Mouse (Mus musculus): ENCODE measurements at regions not wholly inside any gene's neighbourhood (a gene's known extent, or its start where the extent isn't known, plus 50 kb on each side); places are given as distances from the start of the nearest gene placed in this dataset.

- DNase-seq (ENCODE audit: low read depth, low spot score), result no peak
These were observed 139.1 kb downstream of the Vegfa start for GRCm38 (mm10) chr17:45893094-45893493.

DNA sequence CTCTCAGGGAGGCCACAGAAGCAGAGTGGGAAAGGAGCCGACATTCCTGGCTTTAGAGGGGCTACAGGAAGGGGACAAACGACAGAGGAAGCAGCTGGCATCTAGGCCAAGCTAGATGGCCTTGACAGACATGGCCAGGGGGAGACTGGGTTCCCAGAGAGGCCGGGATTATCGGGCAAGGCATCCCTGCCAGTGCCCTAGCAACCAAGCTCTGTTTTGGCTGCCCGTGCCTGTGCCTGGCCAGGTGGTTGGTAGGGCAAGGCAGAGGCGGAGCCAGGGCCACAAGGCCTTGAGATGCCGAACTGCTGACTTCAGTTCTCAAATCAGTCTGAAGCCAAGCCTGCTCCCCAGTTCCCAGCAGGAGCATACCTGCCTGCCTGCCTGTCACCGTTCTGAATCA is 142.7 kb downstream of the Vegfa start:
- no peak for DNase-seq (ENCODE audit: low read depth, low spot score)

DNA sequence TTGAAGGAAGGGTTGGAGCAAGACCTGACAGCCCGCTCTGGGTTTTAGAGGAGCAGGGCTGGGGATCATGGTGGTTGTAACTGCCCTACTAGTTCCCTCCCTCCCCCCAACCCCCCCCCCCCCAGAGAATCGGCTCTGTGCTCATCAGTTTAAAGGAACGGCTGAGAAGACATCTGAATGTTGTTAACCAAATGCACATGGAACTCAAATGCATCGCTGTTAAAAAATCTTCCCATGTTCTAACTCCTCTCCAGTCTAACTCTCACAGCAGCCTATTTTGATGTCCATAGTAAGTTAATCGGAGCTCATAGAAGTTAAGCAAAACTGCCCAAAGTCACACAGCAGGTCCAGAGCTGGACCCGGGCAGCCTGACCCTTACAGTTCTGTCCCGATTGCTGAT is 143.1 kb downstream of the Vegfa start:
- no peak for DNase-seq (ENCODE audit: low read depth, low spot score)

GRCm38 (mm10) chr17:45886420-45887049 is 145.6 kb downstream of the Vegfa start:
- no peak for DNase-seq (ENCODE audit: low read depth, low spot score)

DNA sequence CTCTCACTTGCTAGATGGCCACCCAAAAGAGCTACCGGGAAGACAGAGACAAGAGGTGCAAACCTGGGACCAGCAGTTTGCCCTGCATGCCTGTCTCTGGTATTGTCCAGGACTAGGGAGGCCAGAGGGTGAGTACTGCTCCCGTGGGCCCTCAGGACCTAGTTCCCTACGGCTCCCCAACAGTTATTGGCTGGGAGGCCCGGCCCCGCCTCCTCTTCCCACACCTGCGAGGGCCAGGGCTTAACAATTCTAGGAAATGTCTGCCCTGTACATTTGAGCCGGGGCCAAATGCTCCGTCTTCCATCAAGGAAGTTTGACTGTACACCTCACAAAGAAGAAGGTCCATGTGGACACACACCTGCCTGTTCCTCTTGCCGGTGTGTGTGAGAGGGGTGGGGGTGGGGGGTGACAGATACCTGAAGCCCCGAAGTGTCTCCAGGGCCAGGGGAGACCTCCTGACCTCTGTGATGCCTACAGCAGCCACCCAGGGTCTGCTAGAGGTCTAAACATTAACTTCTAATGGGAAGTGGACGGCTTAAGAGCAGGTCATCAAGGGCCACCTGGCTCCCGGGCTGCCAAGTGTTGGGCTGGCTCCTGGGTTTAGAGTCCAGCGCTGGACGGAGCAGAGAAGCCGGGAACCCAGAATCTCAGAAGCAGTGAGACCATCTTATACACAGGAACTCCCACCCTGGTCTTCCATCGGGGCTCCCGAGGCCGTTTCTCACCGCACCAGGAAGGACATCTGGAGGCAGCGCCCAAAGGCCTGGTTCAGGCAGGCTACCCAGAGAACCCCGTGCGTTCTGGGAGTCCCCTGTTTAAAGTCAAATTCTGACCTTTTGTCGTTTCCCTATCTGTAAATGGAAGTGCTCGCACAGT is 146.5 kb downstream of the Vegfa start:
- DNase-seq (ENCODE audit: low read depth, low spot score), result no peak

- DNase-seq (ENCODE audit: low read depth, low spot score), result no peak
These were observed 148.0 kb downstream of the Vegfa start for GRCm38 (mm10) chr17:45884021-45884722.

GRCm38 (mm10) chr17:45882682-45883081 is 149.0 kb upstream of the 1600014C23Rik start:
- no peak for DNase-seq (ENCODE audit: low read depth, low spot score)

DNA sequence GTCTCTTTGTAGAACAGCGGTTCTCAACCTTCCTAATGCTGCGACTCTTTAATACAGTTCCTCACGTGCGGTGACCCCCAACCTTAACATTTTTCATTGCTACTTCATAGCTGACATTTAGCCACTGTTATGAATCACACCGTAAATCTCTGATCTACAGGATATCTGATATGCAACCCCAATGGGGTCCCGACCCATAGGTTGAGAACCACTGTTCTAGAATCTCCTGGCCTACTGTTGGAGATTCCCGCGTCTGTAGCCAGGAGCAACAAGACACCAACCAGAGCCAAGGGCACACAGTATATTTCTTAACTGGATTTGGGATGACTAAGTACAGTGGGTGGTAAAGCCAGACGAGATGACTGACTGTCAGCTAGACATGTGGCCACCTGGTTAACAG is 147.6 kb upstream of the 1600014C23Rik start:
- no peak for DNase-seq (ENCODE audit: low read depth, low spot score)

DNA sequence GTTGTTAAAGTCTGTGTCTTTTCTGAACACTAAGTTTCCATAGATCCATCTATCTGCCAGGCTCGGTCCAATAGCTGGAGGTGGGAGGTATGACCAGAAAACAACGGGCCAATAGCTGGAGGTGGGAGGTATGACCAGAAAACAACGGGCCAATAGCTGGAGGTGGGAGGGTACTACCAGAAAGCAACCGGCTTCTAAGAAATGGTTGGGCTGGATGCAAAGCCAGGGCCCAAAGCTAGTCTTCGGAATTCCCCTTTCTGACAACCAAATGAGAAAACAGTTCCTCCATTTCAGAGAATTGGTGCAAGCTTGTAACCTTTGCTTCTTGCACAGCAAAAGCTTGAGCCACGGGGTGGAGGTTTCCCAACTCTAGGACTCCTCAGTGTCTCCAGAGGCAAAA is 147.1 kb upstream of the 1600014C23Rik start:
- no peak for DNase-seq (ENCODE audit: low read depth, low spot score)

DNA sequence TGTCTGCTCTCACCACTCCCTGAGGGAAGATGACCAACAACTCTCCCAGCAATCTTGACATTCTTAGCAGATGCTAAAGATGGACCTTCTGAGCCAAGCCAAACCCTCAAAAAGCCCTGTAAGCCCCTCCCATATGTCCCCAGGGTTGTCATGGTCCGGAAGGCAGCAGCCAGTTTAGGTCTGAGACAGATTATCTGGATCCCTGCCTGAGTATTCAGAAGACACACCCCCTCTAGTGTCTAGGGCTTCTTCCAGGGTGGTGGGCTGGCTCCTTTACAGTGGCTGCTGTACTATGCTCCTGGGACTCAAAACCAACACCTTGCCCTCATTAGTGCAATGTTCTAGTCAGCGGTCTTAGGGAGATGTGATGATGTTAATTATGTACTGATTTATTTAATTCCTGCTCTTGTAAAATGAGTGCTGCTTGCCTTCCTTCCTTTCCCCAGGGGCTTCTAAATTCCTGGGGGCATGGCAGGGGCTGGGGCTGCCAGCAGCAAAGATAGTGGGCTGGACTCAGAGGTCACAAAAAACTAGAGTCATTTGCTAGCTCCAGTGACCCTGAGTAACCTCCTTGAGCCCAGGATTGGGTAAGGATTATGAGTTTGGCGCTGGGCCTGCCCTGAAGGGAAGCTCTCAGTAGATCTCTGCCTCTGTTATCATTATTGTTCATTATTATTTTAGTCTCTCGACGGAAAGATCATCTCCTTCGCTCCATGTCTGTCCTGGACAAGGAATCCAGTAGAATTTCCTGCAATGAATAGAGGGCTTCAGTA is 146.0 kb upstream of the 1600014C23Rik start:
- DNase-seq (ENCODE audit: low read depth, low spot score), result no peak

DNA sequence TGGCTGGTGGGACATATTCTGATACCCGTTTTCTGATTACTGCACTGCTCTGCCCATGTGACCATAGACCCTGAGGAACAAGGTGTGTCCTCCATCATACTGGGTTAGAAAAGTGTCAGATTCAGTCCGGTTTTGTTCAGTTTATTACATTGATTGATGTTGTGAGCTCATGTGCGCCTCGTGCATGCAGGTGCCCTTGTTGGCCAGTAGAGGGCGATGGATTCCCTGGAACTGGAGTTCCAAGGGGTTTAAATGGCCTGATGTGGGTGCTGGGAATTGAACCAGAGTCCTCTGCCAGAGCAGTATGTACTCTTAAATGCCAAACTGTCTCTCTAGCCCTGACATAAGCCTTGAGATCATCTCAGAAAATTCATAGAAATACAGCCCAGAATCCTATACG is 144.8 kb upstream of the 1600014C23Rik start:
- DNase-seq (ENCODE audit: low read depth, low spot score), result no peak

DNA sequence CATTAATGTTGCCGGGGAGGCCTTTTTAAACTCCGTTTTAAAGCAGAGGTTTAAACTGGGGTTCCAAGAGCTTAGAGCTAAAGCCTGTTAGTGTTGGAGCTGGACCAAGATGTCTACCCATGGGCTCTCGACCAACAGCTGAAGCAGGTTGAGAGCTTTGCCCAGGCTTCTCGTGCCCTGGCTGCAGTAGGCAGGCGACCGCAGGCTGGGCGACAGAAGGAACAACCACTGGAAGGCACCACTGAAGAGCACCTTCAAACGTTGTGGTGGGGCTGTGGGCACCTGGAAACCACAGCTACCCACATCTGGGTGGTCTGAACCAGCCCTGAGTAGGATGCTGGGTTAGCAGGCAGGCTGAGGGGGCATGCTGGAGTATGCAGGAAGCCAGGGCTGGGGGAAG is 141.7 kb upstream of the 1600014C23Rik start:
- no peak for DNase-seq (ENCODE audit: low read depth, low spot score)

DNA sequence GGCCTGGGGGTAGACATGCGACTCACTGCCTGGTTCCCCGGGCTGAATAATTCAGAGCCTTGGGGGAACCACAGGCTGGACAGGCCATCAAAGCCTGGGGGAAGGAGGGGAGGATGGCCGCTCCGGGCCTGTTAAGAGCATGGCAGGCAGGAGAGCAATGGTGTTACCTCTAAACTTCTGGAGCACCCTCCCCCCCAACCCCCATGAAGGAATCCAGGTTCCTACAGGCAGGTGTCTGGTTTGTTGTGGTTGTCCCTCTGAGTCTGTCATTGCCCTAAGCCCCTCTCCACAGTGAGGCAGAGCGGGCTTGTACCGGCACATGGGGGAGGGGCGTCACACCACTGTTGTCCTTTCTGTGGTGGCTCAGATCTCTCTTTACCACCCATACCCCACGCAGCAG is 140.4 kb upstream of the 1600014C23Rik start:
- DNase-seq (ENCODE audit: low read depth, low spot score), result no peak

- DNase-seq (ENCODE audit: low read depth, low spot score), result peak; percentile 43
These were observed 139.7 kb upstream of the 1600014C23Rik start for GRCm38 (mm10) chr17:45873200-45873955.

- no peak for DNase-seq (ENCODE audit: low read depth, low spot score)
These were observed 138.3 kb upstream of the 1600014C23Rik start for GRCm38 (mm10) chr17:45871666-45872653.

GRCm38 (mm10) chr17:45871067-45871466 is 137.4 kb upstream of the 1600014C23Rik start:
- DNase-seq (ENCODE audit: low read depth, low spot score), result no peak

GRCm38 (mm10) chr17:45869014-45869968 is 135.6 kb upstream of the 1600014C23Rik start:
- no peak for DNase-seq (ENCODE audit: low read depth, low spot score)

- DNase-seq (ENCODE audit: low read depth, low spot score), result no peak
These were observed 134.9 kb upstream of the 1600014C23Rik start for GRCm38 (mm10) chr17:45868539-45868938.

GRCm38 (mm10) chr17:45867727-45868126 is 134.1 kb upstream of the 1600014C23Rik start:
- no peak for DNase-seq (ENCODE audit: low read depth, low spot score)

Measured in WW6 (cell line).